Mouse (Mus musculus) spleen, adult 2 months (tissue): ENCODE results near the gene Casz1.

Experiments
- CTCF ChIP-seq: fragments of 200-500 bp; IDR thresholded peaks from 2 replicates; pipeline ENCODE4 v1.5.1; 2011; ENCODE audit warnings: mild to moderate bottlenecking, inconsistent platforms; ENCODE audit not compliant: insufficient read depth, insufficient read length, insufficient replicate concordance; ENCODE audit errors: extremely low read depth
- POLR2A ChIP-seq: fragments of 200-500 bp; IDR thresholded peaks from 2 replicates; pipeline ENCODE4 v1.6.1; 2011; ENCODE audit warnings: low read depth, low read length, inconsistent platforms

GRCm38 (mm10) chr4:148767655-148768305 lies 36.4 kb upstream of the Casz1 start:
- TF ChIP-seq POLR2A, result no peak
- no peak for TF ChIP-seq CTCF
